In genomic region chr17:67889481-67890325, GRCm38 (mm10) we compare ENCODE assay signal across 12 mouse cellular contexts.
DNase-seq lines count a peak whose midpoint lies in the region; ATAC-seq and TF ChIP-seq lines count a peak whose summit lies in the region.
"Had no signal": no experiment of that assay in that cellular context is flagged by ENCODE, and none has a peak within 500 bp of the region (broad histone marks: within the 10 kb centered on the region; RNA-seq: fewer than 3 reads in every experiment).

No protein-coding gene starts in this region.

- peak overlapping the region; percentile 11 for H3K4me3 ChIP-seq in lung, adult 2 months (replicated peaks; ENCODE audit: extremely low read depth, low read depth, low read length)
- H3K4me3 ChIP-seq in embryonic facial prominence, embryonic 15.5 days (replicated peaks), result no peak overlapping the region
- H3K4me3 ChIP-seq in forebrain, embryonic 16.5 days (replicated peaks; ENCODE audit: low read length), result no peak overlapping the region

- H3K4me1 ChIP-seq in lung, adult 2 months (ENCODE audit: control insufficient read depth, insufficient read depth, low read length), result no peaks in the 10 kb centered on the region
- no peaks in the 10 kb centered on the region for H3K4me1 ChIP-seq in embryonic facial prominence, embryonic 15.5 days
- no peaks in the 10 kb centered on the region for H3K4me1 ChIP-seq in forebrain, embryonic 16.5 days (replicated peaks; ENCODE audit: control insufficient read depth, insufficient read depth, low read length)

- no peaks in the 10 kb centered on the region for H3K27me3 ChIP-seq in embryonic facial prominence, embryonic 15.5 days
- H3K27me3 ChIP-seq in forebrain, embryonic 16.5 days (replicated peaks; ENCODE audit: control insufficient read depth, insufficient read depth, low read length), result no peaks in the 10 kb centered on the region

- H3K9me3 ChIP-seq in embryonic facial prominence, embryonic 15.5 days (replicated peaks), result no peaks in the 10 kb centered on the region
- no peaks in the 10 kb centered on the region for H3K9me3 ChIP-seq in forebrain, embryonic 16.5 days (ENCODE audit: control insufficient read depth, low read length)

- peaks cover 33% of the 10 kb centered on the region for H3K36me3 ChIP-seq in embryonic facial prominence, embryonic 15.5 days
- H3K36me3 ChIP-seq in forebrain, embryonic 16.5 days (ENCODE audit: control insufficient read depth, insufficient read depth), result no peaks in the 10 kb centered on the region

- WGBS in lung, adult 2 months, result 34% methylated on average over 20 of the region's 20 CpGs
- 80% methylated on average over 20 of the region's 20 CpGs for WGBS in embryonic facial prominence, embryonic 15.5 days
- WGBS in forebrain, embryonic 16.5 days, result 45% methylated on average over 20 of the region's 20 CpGs

- TF ChIP-seq CTCF in lung, adult 2 months (IDR thresholded peaks at IDR 0.05; ENCODE audit: insufficient read depth, low read length), result no peak

- peak overlapping the region; percentile 24; the same call in 1 of the 2 replicates for H3K27ac ChIP-seq in embryonic facial prominence, embryonic 15.5 days (replicated peaks)
- H3K27ac ChIP-seq in forebrain, embryonic 16.5 days (ENCODE audit: low read length), result no peak overlapping the region
- H3K27ac ChIP-seq: macrophage had no signal

- ATAC-seq in embryonic facial prominence, embryonic 15.5 days (ENCODE audit: insufficient number of reproducible peaks, low FRiP score, low TSS enrichment, low read depth), result no peak
- peak; percentile 78 for ATAC-seq in megakaryocyte, adult 5-6 weeks (ENCODE audit: poor library complexity, severe bottlenecking)
- no peak for ATAC-seq in forebrain, embryonic 16.5 days

- DNase-seq in adrenal gland, adult 2 months, result peak; percentile 48
- no peak for DNase-seq in adrenal gland, postnatal 4 days (ENCODE audit: low spot score in 2 of 2)
- no peak for DNase-seq in lung, adult 2 months
- no peak for DNase-seq in lung, postnatal 4 days
- no peak for DNase-seq in layer of hippocampus, postnatal 36 days
- DNase-seq: cerebellum, adult 11-12 months; kidney, adult 11 months; thymus, postnatal 4 days had no signal

- H3K4me2 ChIP-seq in embryonic facial prominence, embryonic 15.5 days (replicated peaks), result no peak overlapping the region
- H3K4me2 ChIP-seq in forebrain, embryonic 16.5 days (ENCODE audit: low read length), result no peak overlapping the region

- no peak for TF ChIP-seq POLR2A in lung, adult 2 months (IDR thresholded peaks at IDR 0.05; ENCODE audit: borderline replicate concordance, extremely low read depth, low read depth, low read length)

- no peak overlapping the region for H3K9ac ChIP-seq in embryonic facial prominence, embryonic 15.5 days
- no peak overlapping the region for H3K9ac ChIP-seq in forebrain, embryonic 16.5 days (replicated peaks; ENCODE audit: low read depth, low read length)
